Mouse (Mus musculus): ENCODE results near the gene Klf13. TPM values are rescaled to one million over a fixed set of nuclear protein-coding genes. Genes with fewer than 3 reads are reported as not detected.

The Klf13 gene
- total RNA-seq, 2 experiments from 2014 or later = 17.3 to 36.6 TPM

- peak; percentile 24 for ATAC-seq (replicated peaks; ENCODE audit: low FRiP score, low TSS enrichment, poor library complexity, severe bottlenecking)
These were observed 13.6 kb upstream of the Klf13 start for GRCm38 (mm10) chr7:63952077-63952898.

GRCm38 (mm10) chr7:63950931-63951607 is 12.4 kb upstream of the Klf13 start:
- ATAC-seq (replicated peaks; ENCODE audit: low FRiP score, low TSS enrichment, poor library complexity, severe bottlenecking) = no peak

- ATAC-seq (replicated peaks; ENCODE audit: low FRiP score, low TSS enrichment, poor library complexity, severe bottlenecking) = no peak
These were observed 10.5 kb upstream of the Klf13 start for GRCm38 (mm10) chr7:63949176-63949575.

- ATAC-seq (replicated peaks; ENCODE audit: low FRiP score, low TSS enrichment, poor library complexity, severe bottlenecking) = no peak
These were observed 9.1 kb upstream of the Klf13 start for GRCm38 (mm10) chr7:63947514-63948487.

GRCm38 (mm10) chr7:63943946-63944345 is 5.2 kb upstream of the Klf13 start:
- no peak for ATAC-seq (replicated peaks; ENCODE audit: low FRiP score, low TSS enrichment, poor library complexity, severe bottlenecking)

GRCm38 (mm10) chr7:63941501-63941900 is 2.8 kb upstream of the Klf13 start:
- 0 out of 2 replicates have a peak, but pooled peaks have one; percentile 18 for ATAC-seq (replicated peaks; ENCODE audit: low FRiP score, low TSS enrichment, poor library complexity, severe bottlenecking)

GRCm38 (mm10) chr7:63941050-63941449 is 2.3 kb upstream of the Klf13 start:
- ATAC-seq (replicated peaks; ENCODE audit: low FRiP score, low TSS enrichment, poor library complexity, severe bottlenecking) = no peak

- ATAC-seq (replicated peaks; ENCODE audit: low FRiP score, low TSS enrichment, poor library complexity, severe bottlenecking) = no peak
These were observed 1.6 kb upstream of the Klf13 start for GRCm38 (mm10) chr7:63940321-63940720.

- ATAC-seq (replicated peaks; ENCODE audit: low FRiP score, low TSS enrichment, poor library complexity, severe bottlenecking) = peak; percentile 45
These were observed 759 bp upstream of the Klf13 start for GRCm38 (mm10) chr7:63939397-63939951.

- ATAC-seq (replicated peaks; ENCODE audit: low FRiP score, low TSS enrichment, poor library complexity, severe bottlenecking) = 0 out of 2 replicates have a peak, but pooled peaks have one; percentile 0
These were observed 425 bp downstream of the Klf13 start for GRCm38 (mm10) chr7:63938066-63938913.

GRCm38 (mm10) chr7:63937236-63938065 is 1.3 kb downstream of the Klf13 start:
- ATAC-seq (replicated peaks; ENCODE audit: low FRiP score, low TSS enrichment, poor library complexity, severe bottlenecking) = peak; percentile 9

GRCm38 (mm10) chr7:63936986-63937235 is 1.8 kb downstream of the Klf13 start:
- no peak for ATAC-seq (replicated peaks; ENCODE audit: low FRiP score, low TSS enrichment, poor library complexity, severe bottlenecking)

- no peak for ATAC-seq (replicated peaks; ENCODE audit: low FRiP score, low TSS enrichment, poor library complexity, severe bottlenecking)
These were observed 2.3 kb downstream of the Klf13 start for GRCm38 (mm10) chr7:63936188-63936985.

- ATAC-seq (replicated peaks; ENCODE audit: low FRiP score, low TSS enrichment, poor library complexity, severe bottlenecking) = no peak
These were observed 2.9 kb downstream of the Klf13 start for GRCm38 (mm10) chr7:63935809-63936187.

- no peak for ATAC-seq (replicated peaks; ENCODE audit: low FRiP score, low TSS enrichment, poor library complexity, severe bottlenecking)
These were observed 4.2 kb downstream of the Klf13 start for GRCm38 (mm10) chr7:63934530-63934929.

- ATAC-seq (replicated peaks; ENCODE audit: low FRiP score, low TSS enrichment, poor library complexity, severe bottlenecking) = peak; percentile 50
These were observed 4.8 kb downstream of the Klf13 start for GRCm38 (mm10) chr7:63933905-63934304.

GRCm38 (mm10) chr7:63932461-63932860 is 6.3 kb downstream of the Klf13 start:
- ATAC-seq (replicated peaks; ENCODE audit: low FRiP score, low TSS enrichment, poor library complexity, severe bottlenecking) = no peak

All from megakaryocyte-erythroid progenitor cell, adult 5-6 weeks (primary cell).